Mouse (Mus musculus) thymus, adult 2 months (tissue): ENCODE measurements around the gene Ccdc167. TPM values are rescaled to one million over a fixed set of nuclear protein-coding genes. Genes with fewer than 3 reads are reported as not detected.

ENCODE experiments used
- DNase-seq: peaks from one replicate; pipeline ENCODE4 v3.0.0; 2021
- H3K27ac ChIP-seq: fragments of 200-500 bp; 2 replicates; pipeline ENCODE4 v1.5.1; 2012; ENCODE audit warnings: low read length, control low read depth; ENCODE audit not compliant: control insufficient read depth, insufficient read depth
- H3K27me3 ChIP-seq: fragments of 200-500 bp; 2 replicates; pipeline ENCODE4 v1.6.1; 2012; ENCODE audit warnings: mild to moderate bottlenecking, low read length, moderate library complexity, mixed read lengths; ENCODE audit not compliant: control insufficient read depth, insufficient read depth
- H3K36me3 ChIP-seq: fragments of 200-500 bp; 2 replicates; pipeline ENCODE4 v1.6.1; 2012; ENCODE audit warnings: mild to moderate bottlenecking, low read length, moderate library complexity; ENCODE audit not compliant: control insufficient read depth, insufficient read depth
- H3K4me1 ChIP-seq: fragments of 200-500 bp; replicated peaks from 2 replicates; pipeline ENCODE4 v1.6.1; 2012; ENCODE audit warnings: low read length; ENCODE audit not compliant: control insufficient read depth, insufficient read depth
- H3K4me3 ChIP-seq: fragments of 200-500 bp; 2 replicates; pipeline ENCODE4 v1.5.1; 2012; ENCODE audit warnings: mild to moderate bottlenecking, low read length, control low read depth, moderate library complexity; ENCODE audit not compliant: control insufficient read depth, insufficient read depth
- CTCF ChIP-seq: fragments of 200-500 bp; IDR thresholded peaks from 2 replicates; pipeline ENCODE4 v1.5.1; 2012; ENCODE audit warnings: mild to moderate bottlenecking, control low read depth, low read length, moderate library complexity, borderline replicate concordance; ENCODE audit not compliant: control insufficient read depth, poor library complexity, insufficient read depth; ENCODE audit errors: extremely low read depth
- POLR2A ChIP-seq: fragments of 200-500 bp; IDR thresholded peaks from 2 replicates; pipeline ENCODE4 v1.6.1; 2012; ENCODE audit warnings: mild to moderate bottlenecking, low read length, control low read depth, moderate library complexity; ENCODE audit not compliant: control insufficient read depth, poor library complexity, insufficient read depth; ENCODE audit errors: extremely low read depth
- WGBS: fragments of 180-500 bp; shearing (Covaris S2); methylation state at CpG from one replicate; pipeline ENCODE4 v1.1.7; 2018; 5-methylcytosine and 5-hydroxymethylcytosine counted together
- polyA plus RNA-seq: library from polyadenylated mRNA; depleted of rRNA; stranded (reverse); fragments of >200 nt; gene quantifications from 2 replicates; pipeline ENCODE4 v1.2.3, GENCODE M21; 2012; rRNA removed

Gene Ccdc167
- polyA plus RNA-seq: 15.1 and 17.7 TPM in 2 replicates

- Histone ChIP-seq H3K4me3 (peak within 1 kb of the TSS; percentile 91), H3K4me1 (peaks cover 18% of the 10 kb centered on the region), H3K36me3 (no peaks in the 10 kb centered on the region), H3K27ac (no peak within 1 kb of the TSS), H3K27me3 (no peaks in the 10 kb centered on the region)
- 6% methylated on average over 41 of the region's 41 CpGs for whole genome bisulfite sequencing
- DNase-seq: peak; percentile 96
- TF ChIP-seq POLR2A: peak; percentile 51; the same call in 1 of the 2 replicates
- TF ChIP-seq CTCF: no peak
Measured at GRCm38 (mm10) chr17:29716732-29717445, at the start of gene Ccdc167. Ccdc167 (minus strand) TSS chr17:29717044.

GRCm38 (mm10) chr17:29765380-29765779 lies 48.5 kb upstream of the Ccdc167 start:
- no peak for DNase-seq
- WGBS: 97% methylated on average over 9 of the region's 9 CpGs
- H3K27ac ChIP-seq: no peak overlapping the region
- peaks cover 40% of the 10 kb centered on the region for H3K4me1 ChIP-seq
- H3K4me3 ChIP-seq: no peak overlapping the region
- TF ChIP-seq CTCF: no peak
- no peak for TF ChIP-seq POLR2A
- H3K27me3 ChIP-seq: no peaks in the 10 kb centered on the region
- no peaks in the 10 kb centered on the region for H3K36me3 ChIP-seq

GRCm38 (mm10) chr17:29762551-29762950 lies 45.7 kb upstream of the Ccdc167 start:
- Histone ChIP-seq H3K4me1 (peaks cover 16% of the 10 kb centered on the region), H3K4me3 (no peak overlapping the region), H3K36me3 (no peaks in the 10 kb centered on the region), H3K27ac (no peak overlapping the region), H3K27me3 (no peaks in the 10 kb centered on the region)
- 69% methylated on average over 8 of the region's 8 CpGs for WGBS
- no peak for TF ChIP-seq POLR2A
- TF ChIP-seq CTCF: peak; percentile 50; the same call in 1 of the 2 replicates
- DNase-seq: peak; percentile 81

- Histone ChIP-seq H3K27me3 (no peaks in the 10 kb centered on the region), H3K4me1 (peaks cover 10% of the 10 kb centered on the region), H3K27ac (no peak overlapping the region), H3K36me3 (no peaks in the 10 kb centered on the region), H3K4me3 (no peak overlapping the region)
- TF ChIP-seq CTCF (no peak), POLR2A (no peak)
- DNase-seq: no peak
- 86% methylated on average over 9 of the region's 9 CpGs for WGBS
Measured at GRCm38 (mm10) chr17:29761938-29762337, 45.1 kb upstream of the Ccdc167 start.

GRCm38 (mm10) chr17:29760404-29761375 lies 43.8 kb upstream of the Ccdc167 start:
- TF ChIP-seq POLR2A (no peak), CTCF (no peak)
- Histone ChIP-seq H3K4me3 (no peak overlapping the region), H3K36me3 (no peaks in the 10 kb centered on the region), H3K27ac (no peak overlapping the region), H3K4me1 (no peaks in the 10 kb centered on the region), H3K27me3 (no peaks in the 10 kb centered on the region)
- WGBS: 88% methylated on average over 21 of the region's 21 CpGs
- DNase-seq: no peak

- 94% methylated on average over 19 of the region's 19 CpGs for WGBS
- H3K4me3 ChIP-seq: no peak overlapping the region
- no peaks in the 10 kb centered on the region for H3K36me3 ChIP-seq
- TF ChIP-seq POLR2A: no peak
- TF ChIP-seq CTCF: no peak
- no peak overlapping the region for H3K27ac ChIP-seq
- DNase-seq: no peak
- no peaks in the 10 kb centered on the region for H3K27me3 ChIP-seq
- no peaks in the 10 kb centered on the region for H3K4me1 ChIP-seq
Measured at GRCm38 (mm10) chr17:29759963-29760362, 43.1 kb upstream of the Ccdc167 start.
